Mouse (Mus musculus): ENCODE measurements around the gene Gm21394. TPM values are rescaled to one million over a fixed set of nuclear protein-coding genes. Genes with fewer than 3 reads are reported as not detected.
"Not testable (repeated sequence)": the region's sequence is repeated elsewhere in the genome, so short reads cannot be mapped to it uniquely, and the experiment has no call there.

The Gm21394 gene
- not detected in 2 replicates for polyA plus RNA-seq (2012; ENCODE audit: insufficient read depth, insufficient read length, missing spikeins)

GRCm38 (mm10) chrY:84564807-84565206 lies at the start of gene Gm21394:
TSS of gene Gm21394 (minus strand) at chrY:84564907.
- H3K4me1 ChIP-seq (ENCODE audit: control insufficient read depth, insufficient read depth, low read length); H3K27ac ChIP-seq (ENCODE audit: insufficient read depth, low read depth, low read length); H3K4me3 ChIP-seq (ENCODE audit: insufficient read depth, low read length): not testable (repeated sequence)

Other genes starting within 250 kb of the Gm21394 start
- not detected in 2 replicates for gene Gm21409, start 181.8 kb upstream of the Gm21394 start, polyA plus RNA-seq (2012; ENCODE audit: insufficient read depth, insufficient read length, missing spikeins)